Mouse (Mus musculus) MEL (cell line): ENCODE results near the gene Per1. TPM values are rescaled to one million over a fixed set of nuclear protein-coding genes. Genes with fewer than 3 reads are reported as not detected.

ENCODE experiments used
- DNase-seq: peaks from one replicate; pipeline ENCODE4 v3.0.0; 2011; ENCODE audit warnings: low read depth, low spot score
- H3K27ac ChIP-seq: 2 replicates; pipeline ENCODE4 v1.5.1; 2012; ENCODE audit warnings: low read depth, mild to moderate bottlenecking, control low read depth, low read length, moderate library complexity; ENCODE audit not compliant: control insufficient read depth
- H3K27me3 ChIP-seq, 2 experiments: fragments of 150-350 bp in 1 of 2; sonication (generic) in 1 of 2; 2 replicates each; pipeline ENCODE4 v1.6.1; 2012; ENCODE audit warnings: low read length in 2 of 2, mild to moderate bottlenecking in 2 of 2, improper control_type of control experiment in 1 of 2, moderate library complexity in 1 of 2; ENCODE audit not compliant: insufficient read depth in 2 of 2, control insufficient read depth in 1 of 2
- H3K36me3 ChIP-seq, 2 experiments: 2 replicates each; pipeline ENCODE4 v1.6.1; 2012 to 2014; ENCODE audit warnings: low read length in 2 of 2, improper control_type of control experiment in 1 of 2, inconsistent platforms in 1 of 2, mild to moderate bottlenecking in 1 of 2; ENCODE audit not compliant: insufficient read depth in 2 of 2, control insufficient read depth in 1 of 2
- H3K4me1 ChIP-seq, 2 experiments: fragments of 150-350 bp in 1 of 2; sonication (generic) in 1 of 2; 2 replicates each; pipeline ENCODE4 v1.6.1; 2012; ENCODE audit warnings: low read length in 2 of 2, improper control_type of control experiment in 1 of 2, mild to moderate bottlenecking in 1 of 2; ENCODE audit not compliant: insufficient read depth in 2 of 2, control insufficient read depth in 1 of 2
- H3K4me3 ChIP-seq, 2 experiments: fragments of 150-350 bp in 1 of 2; sonication (generic) in 1 of 2; 2 replicates each; pipeline ENCODE4 v1.5.1; 2012; ENCODE audit warnings: low read depth in 2 of 2, low read length in 2 of 2, mild to moderate bottlenecking in 2 of 2, moderate library complexity in 2 of 2, control low read depth in 1 of 2, improper control_type of control experiment in 1 of 2; ENCODE audit not compliant: control insufficient read depth in 1 of 2, insufficient read depth in 1 of 2
- H3K79me2 ChIP-seq: 2 replicates; pipeline ENCODE4 v1.6.1; 2012; ENCODE audit warnings: mild to moderate bottlenecking, low read length, moderate library complexity; ENCODE audit not compliant: control insufficient read depth, poor library complexity, insufficient read depth
- H3K9ac ChIP-seq: 2 replicates; pipeline ENCODE4 v1.6.1; 2012; ENCODE audit warnings: low read depth, mild to moderate bottlenecking, control low read depth, low read length, moderate library complexity; ENCODE audit not compliant: control insufficient read depth, poor library complexity, severe bottlenecking
- H3K9me3 ChIP-seq: fragments of 150-350 bp; sonication (generic); replicated peaks from 2 replicates; pipeline ENCODE4 v1.6.1; 2012; ENCODE audit warnings: mild to moderate bottlenecking, low read length, improper control_type of control experiment, moderate library complexity; ENCODE audit not compliant: insufficient read depth
- CHD2 ChIP-seq: IDR thresholded peaks from 2 replicates; pipeline ENCODE4 v1.6.1; 2011; ENCODE audit warnings: low read length, improper control_type of control experiment
- HCFC1 ChIP-seq: IDR thresholded peaks from 2 replicates; pipeline ENCODE4 v1.6.1; 2012; ENCODE audit warnings: low read depth, mild to moderate bottlenecking, inconsistent platforms, low read length, improper control_type of control experiment, moderate library complexity
- KAT2A ChIP-seq: conservative IDR thresholded peaks from 2 replicates; pipeline ENCODE4 v1.6.1; 2012; ENCODE audit warnings: low read depth, low read length, improper control_type of control experiment, inconsistent platforms
- MAFK ChIP-seq: IDR thresholded peaks from 2 replicates; pipeline ENCODE4 v1.6.1; 2011; ENCODE audit warnings: low read depth, mild to moderate bottlenecking, low read length, improper control_type of control experiment, borderline replicate concordance
- MXI1 ChIP-seq: IDR thresholded peaks from 2 replicates; pipeline ENCODE4 v1.6.1; 2011; ENCODE audit warnings: mild to moderate bottlenecking, low read depth, low read length, improper control_type of control experiment
- MYB ChIP-seq: IDR thresholded peaks from 2 replicates; pipeline ENCODE4 v1.6.1; 2011; ENCODE audit warnings: mild to moderate bottlenecking, low read depth, low read length, improper control_type of control experiment
- NRF1 ChIP-seq: IDR thresholded peaks from 2 replicates; pipeline ENCODE4 v1.6.1; 2014; ENCODE audit warnings: low read depth, mild to moderate bottlenecking, inconsistent platforms, low read length, improper control_type of control experiment, moderate library complexity; ENCODE audit not compliant: poor library complexity, insufficient read depth, severe bottlenecking
- POLR2A ChIP-seq, 2 experiments: IDR thresholded peaks; 2 replicates each; pipeline ENCODE4 v1.6.1; 2011 to 2012; ENCODE audit warnings: low read length in 2 of 2, mild to moderate bottlenecking in 2 of 2, control low read depth in 1 of 2, improper control_type of control experiment in 1 of 2, low read depth in 1 of 2, moderate library complexity in 1 of 2; ENCODE audit not compliant: control insufficient read depth in 1 of 2, insufficient read depth in 1 of 2, poor library complexity in 1 of 2
- POLR2AphosphoS2 ChIP-seq: IDR thresholded peaks from 2 replicates; pipeline ENCODE4 v1.6.1; 2011; ENCODE audit warnings: low read length, improper control_type of control experiment
- RAD21 ChIP-seq: IDR thresholded peaks from 2 replicates; pipeline ENCODE4 v1.6.1; 2011; ENCODE audit warnings: mild to moderate bottlenecking, low read depth, low read length, improper control_type of control experiment
- RCOR1 ChIP-seq: IDR thresholded peaks from 2 replicates; pipeline ENCODE4 v1.6.1; 2012; ENCODE audit warnings: low read depth, mild to moderate bottlenecking, inconsistent platforms, low read length, improper control_type of control experiment
- SIN3A ChIP-seq: IDR thresholded peaks from 2 replicates; pipeline ENCODE4 v1.6.1; 2012; ENCODE audit warnings: low read length, improper control_type of control experiment, inconsistent platforms
- SMC3 ChIP-seq: IDR thresholded peaks from 2 replicates; pipeline ENCODE4 v1.6.1; 2011; ENCODE audit warnings: low read depth, low read length, improper control_type of control experiment
- UBTF ChIP-seq: IDR thresholded peaks from 2 replicates; pipeline ENCODE4 v1.6.1; 2012; ENCODE audit warnings: low read depth, mild to moderate bottlenecking, inconsistent platforms, low read length, improper control_type of control experiment, moderate library complexity, borderline replicate concordance; ENCODE audit not compliant: insufficient read depth
- ZKSCAN1 ChIP-seq: IDR thresholded peaks from 2 replicates; pipeline ENCODE4 v1.6.1; 2012; ENCODE audit warnings: low read depth, mild to moderate bottlenecking, inconsistent platforms, low read length, improper control_type of control experiment, moderate library complexity
- ZMIZ1 ChIP-seq: IDR thresholded peaks from 2 replicates; pipeline ENCODE4 v1.6.1; 2012; ENCODE audit warnings: low read depth, mild to moderate bottlenecking, inconsistent platforms, low read length, improper control_type of control experiment, moderate library complexity
- polyA plus RNA-seq, 2 experiments: library from polyadenylated mRNA; stranded (reverse) in 1 of 2; unstranded in 1 of 2; fragments of >175 nt in 1 of 2; fragments of >200 nt in 1 of 2; gene quantifications; 2 replicates each; pipeline versions ENCODE4 v1.2.1 to v1.2.4; 2012; ENCODE audit warnings: low replicate concordance in 2 of 2, low read depth in 1 of 2; ENCODE audit not compliant: insufficient read length in 2 of 2, insufficient read depth in 1 of 2, missing spikeins in 1 of 2
- total RNA-seq: library from RNA; depleted of rRNA; stranded (reverse); fragments of 300-350 nt; gene quantifications from 2 replicates; pipeline ENCODE4 v1.2.3, GENCODE M21; 2012

Gene Per1
- total and polyA plus RNA-seq, 3 experiments: 4.5 to 34.9 TPM; not detected in 1

DNA sequence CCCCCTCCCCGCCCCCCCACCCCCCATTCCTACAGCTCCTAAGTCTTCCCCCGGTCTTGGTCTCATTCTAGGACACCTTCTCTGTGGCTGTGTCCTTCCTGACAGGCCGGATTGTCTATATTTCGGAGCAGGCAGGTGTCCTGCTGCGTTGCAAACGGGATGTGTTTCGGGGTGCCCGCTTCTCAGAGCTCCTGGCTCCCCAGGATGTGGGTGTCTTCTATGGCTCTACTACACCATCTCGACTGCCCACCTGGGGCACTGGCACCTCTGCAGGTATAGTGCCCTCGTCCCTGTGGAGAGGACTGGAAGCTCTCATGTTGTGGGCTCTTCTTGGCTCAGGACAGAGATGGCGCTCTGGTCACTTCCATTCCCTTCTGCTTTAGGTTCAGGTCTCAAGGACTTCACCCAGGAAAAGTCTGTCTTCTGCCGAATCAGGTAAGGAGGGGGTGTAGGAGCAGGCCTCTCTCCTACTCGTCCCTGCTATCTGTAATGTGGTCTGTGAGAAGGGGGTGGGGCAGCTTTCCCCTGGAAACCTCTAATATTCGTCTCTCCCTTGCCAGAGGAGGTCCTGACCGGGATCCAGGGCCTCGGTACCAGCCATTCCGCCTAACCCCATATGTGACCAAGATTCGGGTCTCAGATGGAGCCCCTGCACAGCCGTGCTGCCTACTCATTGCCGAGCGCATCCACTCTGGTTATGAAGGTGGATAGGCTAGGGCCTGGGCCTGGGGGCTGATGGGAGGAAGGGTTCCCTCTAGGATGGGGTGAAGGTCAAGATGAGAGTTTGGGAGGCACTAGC is 6.8 kb downstream of the Per1 start:
- DNase-seq: no peak
- H3K4me3 ChIP-seq: no peak overlapping the region
- no peaks in the 10 kb centered on the region for H3K9me3 ChIP-seq
- no peaks in the 10 kb centered on the region for H3K27me3 ChIP-seq
- no peak overlapping the region for H3K9ac ChIP-seq
- H3K4me1 ChIP-seq: peaks cover 14 to 21% of the 10 kb centered on the region in 2 experiments
- H3K36me3 ChIP-seq: peaks cover 0 to 11% of the 10 kb centered on the region in 2 experiments; a peak in 2 of 4 replicates
- no peak overlapping the region for H3K27ac ChIP-seq
- H3K79me2 ChIP-seq: peaks cover 17% of the 10 kb centered on the region
- TF ChIP-seq UBTF: no peak
- no peak for TF ChIP-seq ZMIZ1
- TF ChIP-seq RAD21: no peak

- Histone ChIP-seq H3K9ac (no peak overlapping the region), H3K4me1 (peaks cover 14 to 21% of the 10 kb centered on the region in 2 experiments), H3K4me3 (no peak overlapping the region), H3K9me3 (no peaks in the 10 kb centered on the region), H3K27ac (no peak overlapping the region), H3K79me2 (peaks cover 17% of the 10 kb centered on the region), H3K27me3 (no peaks in the 10 kb centered on the region), H3K36me3 (peaks cover 0 to 11% of the 10 kb centered on the region in 2 experiments; a peak in 2 of 4 replicates)
- DNase-seq: no peak
- TF ChIP-seq SMC3: no peak
- TF ChIP-seq NRF1: no peak
- TF ChIP-seq ZKSCAN1: no peak
- no peak for TF ChIP-seq CHD2
- no peak for TF ChIP-seq MYB
- no peak for TF ChIP-seq UBTF
- no peak for TF ChIP-seq POLR2A (IDR thresholded peaks at IDR 0.05; ENCODE audit: control insufficient read depth in 1 of 2, insufficient read depth in 1 of 2, low read depth in 1 of 2, low read length in 2 of 2, poor library complexity in 1 of 2)
- no peak for TF ChIP-seq RCOR1
- no peak for TF ChIP-seq KAT2A
- TF ChIP-seq POLR2AphosphoS2: no peak
- TF ChIP-seq MAFK: no peak
- TF ChIP-seq HCFC1: no peak
Observed at GRCm38 (mm10) chr11:69102403-69102725, 7.3 kb downstream of the Per1 start.

GRCm38 (mm10) chr11:69103121-69103520 is 8.1 kb downstream of the Per1 start:
- Histone ChIP-seq H3K36me3 (peaks cover 0 to 6% of the 10 kb centered on the region in 2 experiments; a peak in 2 of 4 replicates), H3K79me2 (peaks cover 15% of the 10 kb centered on the region), H3K4me1 (peaks cover 9 to 15% of the 10 kb centered on the region in 2 experiments), H3K27ac (no peak overlapping the region), H3K9ac (no peak overlapping the region), H3K9me3 (no peaks in the 10 kb centered on the region), H3K27me3 (no peaks in the 10 kb centered on the region), H3K4me3 (no peak overlapping the region)
- DNase-seq: no peak
- TF ChIP-seq SIN3A (no peak), MXI1 (no peak), POLR2A (IDR thresholded peaks at IDR 0.05; ENCODE audit: control insufficient read depth in 1 of 2, insufficient read depth in 1 of 2, low read depth in 1 of 2, low read length in 2 of 2, poor library complexity in 1 of 2) (no peak), CHD2 (no peak), RAD21 (no peak), POLR2AphosphoS2 (no peak), ZKSCAN1 (no peak), HCFC1 (no peak)
